14 mouse cellular contexts compared by ENCODE assay signal in genomic region chr14:75459991-75460390, GRCm38 (mm10). TPM values are rescaled to one million over a fixed set of nuclear protein-coding genes. Genes with fewer than 3 reads are reported as not detected.
DNase-seq lines count a peak whose midpoint lies in the region; ATAC-seq and TF ChIP-seq lines count a peak whose summit lies in the region.
"Had no signal": no experiment of that assay in that cellular context is flagged by ENCODE, and none has a peak within 500 bp of the region (broad histone marks: within the 10 kb centered on the region; RNA-seq: fewer than 3 reads in every experiment).

No protein-coding gene starts in this region.

- no peaks in the 10 kb centered on the region for H3K36me3 ChIP-seq in hindbrain, embryonic 14.5 days (replicated peaks; ENCODE audit: control insufficient read depth, insufficient read depth)
- no peaks in the 10 kb centered on the region for H3K36me3 ChIP-seq in hindbrain, embryonic 11.5 days (ENCODE audit: control insufficient read depth, insufficient read depth, low read length)
- H3K36me3 ChIP-seq in hindbrain, embryonic 16.5 days (ENCODE audit: control insufficient read depth, insufficient read depth, low read length) = no peaks in the 10 kb centered on the region
- no peaks in the 10 kb centered on the region for H3K36me3 ChIP-seq in neural tube, embryonic 13.5 days
- H3K36me3 ChIP-seq: embryonic facial prominence, embryonic 15.5 days; liver, embryonic 13.5 days had no signal

- H3K4me3 ChIP-seq in hindbrain, embryonic 14.5 days (replicated peaks; ENCODE audit: low read length) = no peak overlapping the region
- H3K4me3 ChIP-seq in hindbrain, embryonic 11.5 days (ENCODE audit: low read depth, low read length) = no peak overlapping the region
- H3K4me3 ChIP-seq in hindbrain, embryonic 16.5 days (ENCODE audit: low read length) = no peak overlapping the region
- no peak overlapping the region for H3K4me3 ChIP-seq in neural tube, embryonic 13.5 days
- H3K4me3 ChIP-seq: embryonic facial prominence, embryonic 15.5 days; liver, embryonic 13.5 days had no signal

- H3K4me1 ChIP-seq in hindbrain, embryonic 14.5 days (replicated peaks; ENCODE audit: control insufficient read depth, insufficient read depth, low read length) = peaks cover 38% of the 10 kb centered on the region
- no peaks in the 10 kb centered on the region; the same call in 1 of the 2 replicates for H3K4me1 ChIP-seq in hindbrain, embryonic 11.5 days (replicated peaks; ENCODE audit: control insufficient read depth, insufficient read depth, low read length)
- peaks cover 24% of the 10 kb centered on the region for H3K4me1 ChIP-seq in hindbrain, embryonic 16.5 days (ENCODE audit: control insufficient read depth, insufficient read depth, low read depth, low read length)
- H3K4me1 ChIP-seq in neural tube, embryonic 13.5 days (replicated peaks) = peaks cover 66% of the 10 kb centered on the region

- peak; percentile 54 for DNase-seq in hindbrain, embryonic 14.5 days (ENCODE audit: low spot score)
- no peak for DNase-seq in hindbrain, embryonic 11.5 days (ENCODE audit: low spot score)
- peak; percentile 97 for DNase-seq in brain, embryonic 14.5 days (ENCODE audit: low read depth)
- DNase-seq in thymus, postnatal 25 days = no peak
- DNase-seq in c-Kit-positive CD71-positive TER-119-positive erythroid progenitor cells, embryonic 14.5 days (ENCODE audit: low spot score) = no peak
- DNase-seq: adrenal gland, postnatal 25 days; cerebellum, adult 9-11 months; liver, embryonic 13.5 days; spleen, adult 18-20 months had no signal

- no peak overlapping the region for H3K27ac ChIP-seq in hindbrain, embryonic 14.5 days
- H3K27ac ChIP-seq in hindbrain, embryonic 11.5 days (ENCODE audit: low read depth, low read length) = no peak overlapping the region
- no peak overlapping the region; the same call in 1 of the 2 replicates for H3K27ac ChIP-seq in hindbrain, embryonic 16.5 days (ENCODE audit: low read depth, low read length)
- no peak overlapping the region for H3K27ac ChIP-seq in neural tube, embryonic 13.5 days (replicated peaks)
- H3K27ac ChIP-seq: embryonic facial prominence, embryonic 15.5 days; liver, embryonic 13.5 days had no signal

- no peak for ATAC-seq in hindbrain, embryonic 14.5 days (ENCODE audit: low FRiP score)
- no peak for ATAC-seq in hindbrain, embryonic 11.5 days (ENCODE audit: low FRiP score)
- ATAC-seq in hindbrain, embryonic 16.5 days = peak; percentile 25; the same call in 1 of the 2 replicates
- no peak for ATAC-seq in neural tube, embryonic 13.5 days (ENCODE audit: low read depth)
- ATAC-seq in cerebellum, adult (ENCODE audit: insufficient number of reproducible peaks, low FRiP score, low TSS enrichment) = no peak

- no peak for TF ChIP-seq POLR2A in brain, embryonic 14.5 days (IDR thresholded peaks at IDR 0.05; ENCODE audit: borderline replicate concordance, extremely low read depth, insufficient read depth, insufficient read length, poor library complexity, severe bottlenecking)

- 0 out of 2 replicates have a peak overlapping the region, but pooled peaks have one; percentile 8 for H3K4me2 ChIP-seq in hindbrain, embryonic 14.5 days (replicated peaks)
- H3K4me2 ChIP-seq in hindbrain, embryonic 11.5 days (replicated peaks; ENCODE audit: low read depth, low read length) = no peak overlapping the region
- no peak overlapping the region; the same call in 1 of the 2 replicates for H3K4me2 ChIP-seq in hindbrain, embryonic 16.5 days (ENCODE audit: low read length)
- peak overlapping the region; percentile 80 for H3K4me2 ChIP-seq in neural tube, embryonic 13.5 days
- H3K4me2 ChIP-seq: embryonic facial prominence, embryonic 15.5 days; liver, embryonic 13.5 days had no signal

- no peak for TF ChIP-seq CTCF in brain, embryonic 14.5 days (IDR thresholded peaks at IDR 0.05; ENCODE audit: borderline replicate concordance, extremely low read depth, insufficient read depth, insufficient read length)

- no peaks in the 10 kb centered on the region for H3K27me3 ChIP-seq in hindbrain, embryonic 14.5 days (ENCODE audit: control insufficient read depth, insufficient read depth, low read length)
- no peaks in the 10 kb centered on the region for H3K27me3 ChIP-seq in hindbrain, embryonic 11.5 days (ENCODE audit: control insufficient read depth, insufficient read depth, low read length)
- H3K27me3 ChIP-seq in hindbrain, embryonic 16.5 days (replicated peaks; ENCODE audit: control insufficient read depth, insufficient read depth, low read length) = no peaks in the 10 kb centered on the region
- no peaks in the 10 kb centered on the region for H3K27me3 ChIP-seq in neural tube, embryonic 13.5 days

- H3K9me3 ChIP-seq in hindbrain, embryonic 14.5 days (ENCODE audit: control insufficient read depth, low read length) = no peaks in the 10 kb centered on the region
- no peaks in the 10 kb centered on the region for H3K9me3 ChIP-seq in hindbrain, embryonic 11.5 days (ENCODE audit: control insufficient read depth, low read length)
- no peaks in the 10 kb centered on the region for H3K9me3 ChIP-seq in hindbrain, embryonic 16.5 days (ENCODE audit: control insufficient read depth, low read length)
- no peaks in the 10 kb centered on the region for H3K9me3 ChIP-seq in neural tube, embryonic 13.5 days
- H3K9me3 ChIP-seq: embryonic facial prominence, embryonic 15.5 days; liver, embryonic 13.5 days had no signal

- no peak overlapping the region for H3K9ac ChIP-seq in hindbrain, embryonic 14.5 days
- H3K9ac ChIP-seq in hindbrain, embryonic 11.5 days (ENCODE audit: low read depth, low read length) = no peak overlapping the region
- no peak overlapping the region for H3K9ac ChIP-seq in hindbrain, embryonic 16.5 days (ENCODE audit: low read depth, low read length)
- H3K9ac ChIP-seq in neural tube, embryonic 13.5 days = peak overlapping the region; percentile 4
- H3K9ac ChIP-seq: embryonic facial prominence, embryonic 15.5 days; liver, embryonic 13.5 days had no signal

- whole genome bisulfite sequencing in hindbrain, embryonic 14.5 days = 35% methylated on average over 3 of the region's 3 CpGs
- 60% methylated on average over 3 of the region's 3 CpGs for WGBS in hindbrain, embryonic 11.5 days
- WGBS in hindbrain, embryonic 16.5 days = 28% methylated on average over 3 of the region's 3 CpGs
- WGBS in neural tube, embryonic 13.5 days = 25% methylated on average over 3 of the region's 3 CpGs

RNA-seq across cellular contexts. Expression of gene Siah3, which starts 4.2 kb away (rescaled TPM):
- polyA plus RNA-seq in hindbrain, embryonic 14.5 days (2014; fragmentation: Nextera tagmentation; extraction: Ambion mirVana) = 7.7 and 9.1 TPM in 2 replicates
- 2.2 and 2.4 TPM in 2 replicates for polyA plus RNA-seq in hindbrain, embryonic 11.5 days (2014; fragmentation: Nextera tagmentation; extraction: Ambion mirVana)
- polyA plus RNA-seq in brain, embryonic 14.5 days (2012; rRNA removed) = 7.0 and 8.6 TPM in 2 replicates
- 2.9 and 5.2 TPM in 2 replicates for polyA plus RNA-seq in hindbrain, embryonic 16.5 days (2015; fragmentation: Nextera tagmentation; extraction: Ambion mirVana)
- 6.0 and 6.9 TPM in 2 replicates for polyA plus RNA-seq in neural tube, embryonic 13.5 days (2015; fragmentation: Nextera tagmentation; extraction: Ambion mirVana)
- polyA plus RNA-seq: C2C12 had no signal

Comparison
In these comparisons a context has a peak if more than half of its experiments do, and no peak if none do; other contexts are left out.
1. DNase-seq: peak in hindbrain, embryonic 14.5 days (single experiment) and brain, embryonic 14.5 days (single experiment); none in hindbrain, embryonic 11.5 days (single experiment), thymus, postnatal 25 days (single experiment) and c-Kit-positive CD71-positive TER-119-positive erythroid progenitor cells, embryonic 14.5 days (single experiment).
2. H3K4me2 ChIP-seq: peak in hindbrain, embryonic 14.5 days (single experiment) and neural tube, embryonic 13.5 days (single experiment); none in hindbrain, embryonic 11.5 days (single experiment) and hindbrain, embryonic 16.5 days (single experiment).